Mouse (Mus musculus): Measurements from ENCODE around the gene Poc1a.

The Poc1a gene

GRCm38 (mm10) chr9:106368112-106368717 lies 87.4 kb downstream of the Poc1a start, which contains the start of gene Dusp7:
Dusp7 (plus strand) TSS chr9:106368632.
- DNase-seq (ENCODE audit: low spot score in 2 of 2): peak; percentile 66 to 74

DNA sequence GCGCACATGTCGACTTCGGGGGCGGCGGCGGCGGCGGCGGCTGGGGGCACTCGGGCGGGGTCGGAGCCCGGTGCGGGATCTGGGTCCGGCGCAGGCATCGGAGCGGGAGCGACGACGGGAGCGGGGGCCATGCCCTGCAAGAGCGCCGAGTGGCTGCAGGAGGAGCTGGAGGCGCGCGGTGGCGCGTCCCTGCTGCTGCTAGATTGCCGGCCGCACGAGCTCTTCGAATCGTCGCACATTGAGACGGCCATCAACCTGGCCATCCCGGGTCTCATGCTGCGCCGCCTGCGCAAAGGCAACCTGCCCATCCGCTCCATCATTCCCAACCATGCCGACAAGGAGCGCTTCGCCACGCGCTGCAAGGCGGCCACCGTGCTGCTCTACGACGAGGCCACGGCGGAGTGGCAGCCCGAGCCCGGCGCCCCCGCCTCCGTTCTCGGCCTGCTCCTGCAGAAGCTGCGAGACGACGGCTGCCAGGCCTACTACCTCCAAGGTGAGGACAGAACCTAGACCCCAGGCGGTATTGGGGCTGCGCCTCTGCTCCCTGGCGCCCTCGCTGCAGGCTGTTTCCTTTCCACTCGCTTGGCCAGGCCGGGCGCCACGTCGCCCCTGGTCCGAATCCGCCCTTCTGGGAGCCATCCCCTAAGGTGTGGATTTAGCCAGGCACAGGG lies 88.1 kb downstream of the Poc1a start:
- DNase-seq (ENCODE audit: low spot score in 2 of 2): peak; percentile 57 to 71

DNA sequence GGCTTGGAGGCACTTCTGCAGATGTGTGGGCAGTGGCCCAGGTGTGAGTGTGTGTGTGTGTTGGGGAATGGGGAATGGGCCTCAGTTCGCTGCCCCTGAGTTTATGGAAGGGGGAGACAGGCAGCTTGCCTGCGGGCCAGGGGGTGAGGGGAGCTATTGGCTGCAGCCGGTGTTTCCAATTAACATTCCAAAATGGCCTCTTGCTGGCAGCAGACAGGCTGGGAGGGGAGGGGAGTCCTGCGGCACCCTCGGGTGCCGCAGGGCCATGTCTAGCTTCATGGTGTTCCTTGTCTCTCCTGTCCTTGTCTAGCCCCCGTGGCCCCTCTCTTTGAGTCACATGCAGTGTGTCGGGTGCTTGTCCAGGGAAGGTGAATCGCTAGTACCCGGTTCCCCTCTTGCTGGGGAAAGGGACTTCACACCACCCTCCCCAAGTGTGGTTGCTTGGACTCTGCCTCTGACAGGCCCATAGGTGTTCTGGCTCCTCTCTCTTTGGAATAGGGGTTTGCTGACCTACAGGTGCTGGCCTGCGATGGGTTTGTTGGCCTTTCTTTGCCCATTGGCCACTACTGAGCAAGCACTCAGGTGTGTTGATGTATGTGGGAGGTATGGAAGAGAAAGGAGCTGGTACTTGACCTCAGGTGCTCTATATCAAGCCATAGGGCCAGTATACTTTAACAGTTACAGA lies 89.1 kb downstream of the Poc1a start:
- DNase-seq (ENCODE audit: low spot score in 2 of 2): no peak

DNA sequence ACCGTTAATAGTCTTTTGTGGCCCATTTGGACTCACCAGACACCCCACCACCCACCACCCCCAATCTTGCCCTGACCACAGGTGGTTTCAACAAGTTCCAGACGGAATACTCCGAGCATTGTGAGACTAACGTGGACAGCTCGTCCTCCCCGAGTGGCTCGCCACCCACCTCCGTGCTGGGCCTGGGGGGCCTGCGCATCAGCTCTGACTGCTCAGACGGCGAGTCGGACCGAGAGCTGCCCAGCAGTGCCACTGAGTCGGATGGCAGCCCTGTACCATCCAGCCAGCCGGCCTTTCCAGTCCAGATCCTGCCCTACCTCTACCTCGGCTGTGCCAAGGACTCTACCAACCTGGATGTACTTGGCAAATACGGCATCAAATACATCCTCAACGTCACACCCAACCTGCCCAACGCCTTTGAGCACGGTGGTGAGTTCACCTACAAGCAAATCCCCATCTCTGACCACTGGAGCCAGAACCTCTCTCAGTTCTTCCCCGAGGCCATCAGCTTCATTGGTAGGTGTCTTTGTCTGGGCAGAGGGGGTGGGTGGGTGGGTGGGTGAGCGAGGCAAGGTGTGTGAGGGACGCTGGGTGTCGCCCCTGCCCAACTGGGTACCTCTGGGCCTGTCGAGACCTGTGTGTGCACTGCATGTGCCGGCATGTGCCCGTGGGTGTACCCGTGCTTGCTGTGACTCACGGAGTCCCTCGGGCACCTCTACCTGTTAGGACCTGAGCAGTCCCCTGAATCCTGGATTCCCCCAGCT lies 89.9 kb downstream of the Poc1a start:
- DNase-seq (ENCODE audit: low spot score in 2 of 2): no peak

DNA sequence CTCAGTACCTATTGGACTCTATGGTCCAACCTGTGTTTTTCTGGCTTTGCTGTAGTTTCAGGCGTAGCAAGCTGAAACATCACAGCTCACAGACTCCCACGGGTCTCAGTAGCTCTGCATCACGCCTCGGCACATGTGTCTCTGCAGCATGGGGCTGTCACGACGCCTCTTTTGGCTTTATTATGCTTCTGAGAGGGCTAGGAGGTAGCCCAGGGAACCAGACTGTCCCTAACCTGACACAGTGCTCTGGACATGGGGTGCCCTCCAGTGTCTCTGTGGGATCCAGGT lies 90.5 kb downstream of the Poc1a start:
- no peak for DNase-seq (ENCODE audit: low spot score in 2 of 2)

DNA sequence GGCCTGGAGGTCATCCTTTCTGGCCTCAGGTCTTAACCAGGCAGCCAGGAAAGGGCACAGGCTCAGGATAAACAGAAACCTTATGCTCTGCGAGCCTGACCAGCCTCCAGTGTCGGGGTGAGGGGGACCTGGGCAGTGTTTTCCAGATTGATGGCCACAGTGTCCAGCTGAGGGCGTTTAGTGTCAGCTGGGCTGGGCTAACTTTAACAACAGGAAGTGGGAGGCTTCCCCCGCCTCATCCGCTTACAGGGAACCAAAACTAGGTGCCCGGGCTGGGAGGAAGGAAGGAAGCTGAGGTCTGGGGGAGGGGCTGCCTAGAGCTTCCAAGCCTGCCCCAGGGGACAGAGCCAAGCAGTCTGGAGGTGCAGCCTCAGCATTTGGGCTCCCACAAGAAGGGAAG lies 90.9 kb downstream of the Poc1a start:
- DNase-seq (ENCODE audit: low spot score in 2 of 2): peak; percentile 46 to 77

- peak in 1 of 2 experiments; percentile 50 for DNase-seq (ENCODE audit: low spot score in 2 of 2)
Measured at GRCm38 (mm10) chr9:106372431-106373412, 91.9 kb downstream of the Poc1a start.

DNA sequence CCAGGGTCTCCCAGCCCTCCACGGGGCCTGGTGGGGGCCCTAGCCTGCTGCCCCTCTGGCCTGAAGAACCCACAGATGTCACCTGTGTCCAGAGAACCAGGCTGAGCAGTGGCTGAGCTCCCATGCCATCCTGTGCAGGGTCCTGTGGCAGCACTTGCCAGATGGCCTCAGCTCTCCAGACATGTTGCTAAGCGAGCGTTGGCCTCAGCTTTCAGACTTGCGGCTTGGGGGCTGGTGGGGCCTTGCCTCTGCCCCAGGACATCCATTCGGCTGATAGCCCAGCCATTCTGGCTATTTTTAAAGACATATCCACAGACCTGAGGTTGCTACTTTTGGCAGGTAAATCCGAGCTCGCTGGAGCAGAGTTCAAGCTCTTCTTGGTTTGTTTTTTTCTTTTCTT lies 93.1 kb downstream of the Poc1a start:
- no peak for DNase-seq (ENCODE audit: low spot score in 2 of 2)

DNA sequence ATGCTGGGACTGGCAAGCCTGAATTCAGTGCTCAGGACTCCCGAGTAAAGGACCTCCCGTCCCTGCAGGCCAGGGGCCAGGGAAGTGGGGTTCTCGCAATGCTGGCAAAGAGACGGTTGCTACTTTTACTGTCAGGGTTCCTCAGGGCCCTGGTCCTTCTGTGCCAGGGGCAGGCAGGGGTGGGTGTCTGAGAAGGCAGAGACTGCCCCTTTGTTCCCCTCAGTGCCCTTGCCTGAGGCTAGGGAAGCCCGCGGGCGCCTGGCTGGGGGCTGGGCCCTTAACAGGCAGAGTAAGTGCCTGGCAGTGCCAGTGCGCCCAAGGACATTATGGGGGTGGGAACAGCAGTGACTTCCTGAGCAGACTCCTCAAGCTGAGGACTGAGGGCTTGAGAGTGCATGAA lies 96.4 kb downstream of the Poc1a start:
- DNase-seq (ENCODE audit: low spot score in 2 of 2): no peak

GRCm38 (mm10) chr9:106378045-106378444 lies 97.2 kb downstream of the Poc1a start:
- DNase-seq (ENCODE audit: low spot score in 2 of 2): no peak

DNA sequence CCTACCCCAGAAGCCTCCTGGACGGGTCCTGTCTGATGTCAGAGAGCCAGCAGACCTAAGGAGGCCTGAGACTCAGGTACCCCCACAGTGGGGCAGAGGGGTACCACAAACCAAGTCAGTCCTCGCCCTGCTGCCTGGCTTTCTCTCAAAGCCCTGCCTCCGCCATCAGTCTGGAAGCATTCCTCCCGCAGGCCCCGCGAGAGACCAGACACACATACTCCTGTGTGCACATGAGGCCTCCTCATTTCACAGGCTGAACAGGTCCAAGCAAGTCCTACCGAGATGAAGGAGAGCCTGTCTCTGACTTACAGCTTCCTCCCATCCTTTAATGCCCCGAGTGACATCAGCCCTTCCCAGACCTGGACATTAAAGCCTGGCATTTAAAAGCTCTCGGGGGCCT lies 97.9 kb downstream of the Poc1a start:
- no peak for DNase-seq (ENCODE audit: low spot score in 2 of 2)

GRCm38 (mm10) chr9:106386181-106386864 lies 105.5 kb downstream of the Poc1a start:
- no peak for DNase-seq (ENCODE audit: low spot score in 2 of 2)

DNA sequence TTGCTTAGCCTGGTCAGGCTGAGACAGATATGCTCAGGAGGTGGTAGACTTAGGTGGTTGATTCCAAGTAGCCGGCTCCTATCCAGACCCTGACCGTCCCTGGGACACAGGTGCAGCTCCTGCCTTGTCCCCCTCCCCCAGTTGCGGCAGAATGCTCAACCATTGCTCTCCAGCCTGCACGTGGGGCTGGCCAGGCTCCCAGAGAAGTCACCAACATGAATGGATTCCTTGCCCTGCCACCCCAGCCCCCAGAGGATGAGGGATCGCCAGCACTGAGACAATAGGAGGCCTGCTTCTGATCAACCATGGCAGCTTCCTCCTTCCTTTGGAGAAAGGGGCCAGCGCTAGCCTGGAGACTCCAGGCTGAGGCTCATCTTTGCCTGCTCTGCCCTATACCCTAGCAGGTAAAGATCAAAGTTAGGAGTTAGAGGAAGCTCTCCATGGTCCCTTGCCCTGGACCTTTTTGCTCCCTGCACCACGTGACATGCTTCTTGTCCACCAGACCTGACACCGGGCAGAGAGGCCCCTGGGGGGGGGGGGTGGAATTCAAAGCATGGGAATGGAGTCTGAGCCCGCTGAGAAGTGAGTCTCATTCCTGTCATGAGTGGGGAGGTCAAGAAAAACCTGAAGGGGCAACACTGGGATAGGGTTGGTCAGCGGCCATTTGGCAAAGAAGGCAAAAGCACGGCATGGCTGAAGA lies 112.1 kb downstream of the Poc1a start:
- DNase-seq (ENCODE audit: low spot score in 2 of 2): no peak

GRCm38 (mm10) chr9:106393548-106393947 lies 112.7 kb downstream of the Poc1a start:
- no peak for DNase-seq (ENCODE audit: low spot score in 2 of 2)

GRCm38 (mm10) chr9:106394649-106395602 lies 114.1 kb downstream of the Poc1a start:
- DNase-seq (ENCODE audit: low spot score in 2 of 2): no peak

- peak in 1 of 2 experiments; percentile 47 for DNase-seq (ENCODE audit: low spot score in 2 of 2)
Measured at GRCm38 (mm10) chr9:106397733-106398132, 116.9 kb downstream of the Poc1a start.

DNA sequence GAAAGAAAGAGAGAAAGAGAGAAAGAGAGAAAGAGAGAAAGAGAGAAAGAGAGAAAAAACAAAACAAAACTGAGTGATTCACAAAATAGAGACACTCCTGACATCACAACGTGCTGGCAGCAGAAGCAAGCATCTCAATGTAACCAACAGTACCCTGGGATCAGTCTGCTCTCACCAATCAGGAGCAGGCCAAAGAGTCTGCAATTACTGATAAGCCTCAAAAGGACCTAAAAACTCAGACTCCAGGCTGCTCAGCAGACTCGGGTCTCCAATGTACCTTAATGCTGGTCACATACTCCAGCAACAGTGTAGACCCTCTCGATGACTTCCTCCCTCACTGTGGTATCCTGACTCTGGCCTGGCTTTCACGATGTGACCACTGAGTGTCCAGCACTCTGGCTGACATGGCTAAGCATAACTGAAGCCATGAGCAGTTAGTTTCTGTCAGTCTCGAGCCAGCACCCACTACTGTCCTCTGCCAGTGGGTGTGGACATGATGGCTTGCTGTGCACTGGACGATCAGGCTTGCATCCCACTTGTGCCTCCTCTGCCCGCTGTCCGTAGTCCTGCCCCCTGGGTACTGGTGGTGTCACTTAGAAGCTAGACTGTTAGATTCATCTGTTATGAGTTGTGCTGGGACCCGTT lies 117.9 kb downstream of the Poc1a start:
- peak; percentile 65 to 68 for DNase-seq (ENCODE audit: low spot score in 2 of 2)

DNA sequence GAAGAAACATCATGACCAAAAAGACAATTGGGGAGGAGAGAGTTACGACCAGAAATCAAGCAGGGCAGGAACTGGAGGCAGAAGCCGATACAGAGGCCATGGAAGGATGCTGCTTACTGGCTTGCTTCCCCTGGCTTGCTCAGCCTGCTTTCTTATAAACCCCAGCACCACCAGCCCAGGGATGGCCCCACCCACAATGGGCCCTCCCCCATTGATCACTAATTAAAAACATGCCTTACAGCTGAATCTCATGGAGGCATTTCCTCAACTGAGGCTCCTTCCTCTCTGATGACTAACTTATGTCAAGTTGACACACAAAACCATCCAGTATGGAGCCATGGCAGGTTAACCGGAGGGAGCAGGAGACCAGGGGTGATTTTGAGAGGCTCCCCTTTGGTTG lies 118.9 kb downstream of the Poc1a start:
- no peak for DNase-seq (ENCODE audit: low spot score in 2 of 2)

Measured in spleen, postnatal 10 days (tissue).